Mouse (Mus musculus) liver, adult 2 months (tissue): ENCODE data around the gene Htr5a.

Source experiments
- CTCF ChIP-seq: fragments of 200-500 bp; IDR thresholded peaks from 2 replicates; pipeline ENCODE4 v1.5.1; 2011; ENCODE audit warnings: low read depth, low read length, control low read depth
- POLR2A ChIP-seq: fragments of 200-500 bp; IDR thresholded peaks from 2 replicates; pipeline ENCODE4 v1.6.1; 2011; ENCODE audit warnings: low read length, control low read depth; ENCODE audit not compliant: insufficient read depth; ENCODE audit errors: extremely low read depth

- TF ChIP-seq CTCF, result no peak
- no peak for TF ChIP-seq POLR2A
Observed at GRCm38 (mm10) chr5:27838061-27838460, 3.9 kb upstream of the Htr5a start.
